Mouse (Mus musculus) CH12.LX (cell line): Measurements from ENCODE around the gene Pknox2.

ENCODE experiments used
- CHD2 ChIP-seq: IDR thresholded peaks from 2 replicates; pipeline ENCODE4 v1.6.1; 2011; ENCODE audit warnings: low read length, improper control_type of control experiment
- CTCF ChIP-seq, 2 experiments: IDR thresholded peaks in 1 of 2; conservative IDR thresholded peaks in 1 of 2; 2 replicates each; pipeline ENCODE4 v1.5.1; 2011 to 2012; ENCODE audit warnings: low read depth in 2 of 2, low read length in 2 of 2, improper control_type of control experiment in 1 of 2, inconsistent platforms in 1 of 2, mild to moderate bottlenecking in 1 of 2, moderate library complexity in 1 of 2
- ELF1 ChIP-seq: IDR thresholded peaks from 2 replicates; pipeline ENCODE4 v1.6.1; 2014; ENCODE audit warnings: low read depth, mild to moderate bottlenecking, inconsistent platforms, low read length, improper control_type of control experiment
- GABPA ChIP-seq: IDR thresholded peaks from 2 replicates; pipeline ENCODE4 v1.6.1; 2012; ENCODE audit warnings: low read depth, low read length, improper control_type of control experiment, inconsistent platforms; ENCODE audit not compliant: insufficient replicate concordance
- JUND ChIP-seq: conservative IDR thresholded peaks from 2 replicates; pipeline ENCODE4 v1.6.1; 2011; ENCODE audit warnings: low read depth, low read length, improper control_type of control experiment
- POLR2A ChIP-seq: IDR thresholded peaks from 2 replicates; pipeline ENCODE4 v1.6.1; 2011; ENCODE audit warnings: low read depth, mild to moderate bottlenecking, improper control_type of control experiment, low read length
- SIN3A ChIP-seq: IDR thresholded peaks from 2 replicates; pipeline ENCODE4 v1.6.1; 2012; ENCODE audit warnings: low read length, improper control_type of control experiment, inconsistent platforms
- TCF12 ChIP-seq: IDR thresholded peaks from 2 replicates; pipeline ENCODE4 v1.6.1; 2014; ENCODE audit warnings: low read depth, mild to moderate bottlenecking, inconsistent platforms, low read length, improper control_type of control experiment
- USF1 ChIP-seq: IDR thresholded peaks from 2 replicates; pipeline ENCODE4 v1.6.1; 2014; ENCODE audit warnings: low read depth, mild to moderate bottlenecking, inconsistent platforms, low read length, improper control_type of control experiment
- ZC3H11A ChIP-seq: IDR thresholded peaks from 2 replicates; pipeline ENCODE4 v1.6.1; 2012; ENCODE audit warnings: low read depth, mild to moderate bottlenecking, inconsistent platforms, low read length, improper control_type of control experiment
- ZNF384 ChIP-seq: IDR thresholded peaks from 2 replicates; pipeline ENCODE4 v1.6.1; 2012; ENCODE audit warnings: low read depth, low read length, improper control_type of control experiment, inconsistent platforms

DNA sequence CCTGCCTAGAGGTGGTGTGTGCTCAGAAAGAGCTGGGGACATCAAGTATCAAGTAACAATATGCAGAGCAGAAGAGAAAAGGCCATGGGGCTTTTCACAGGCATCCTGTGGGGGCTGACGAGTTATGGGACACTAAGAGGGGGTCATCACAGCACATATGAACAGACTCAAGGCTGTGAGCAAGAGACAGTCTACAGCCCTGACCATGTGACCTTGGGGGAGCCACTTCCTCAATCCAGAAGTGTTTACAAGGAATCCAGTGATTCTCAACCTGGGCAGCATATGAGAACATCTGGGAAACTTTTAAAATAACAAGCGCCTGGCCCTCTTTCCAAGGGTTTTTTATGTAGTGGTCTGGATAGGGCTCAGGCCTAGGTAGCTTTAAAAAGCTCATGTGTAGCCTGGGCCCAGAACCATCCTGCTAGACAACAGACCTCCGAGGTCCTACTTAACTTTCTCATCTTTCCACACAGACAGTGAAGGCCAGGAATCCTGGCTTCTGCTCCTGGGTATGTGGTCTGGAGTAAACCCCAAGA is 117.3 kb downstream of the Pknox2 start:
- no peak for TF ChIP-seq POLR2A
- TF ChIP-seq SIN3A = no peak
- TF ChIP-seq TCF12 = no peak
- TF ChIP-seq GABPA = no peak
- no peak for TF ChIP-seq CHD2
- TF ChIP-seq ZC3H11A = no peak
- no peak for TF ChIP-seq ZNF384
- no peak for TF ChIP-seq CTCF (conservative IDR thresholded peaks at IDR 0.05 in 1 of 2, IDR thresholded peaks at IDR 0.05 in 1 of 2; ENCODE audit: low read depth in 2 of 2, low read length in 2 of 2)
- TF ChIP-seq USF1 = no peak
- TF ChIP-seq JUND = no peak
- no peak for TF ChIP-seq ELF1
